Mouse (Mus musculus) cerebellum, adult 18-20 months (tissue): ENCODE measurements at regions not wholly inside any gene's neighbourhood (a gene's known extent, or its start where the extent isn't known, plus 50 kb on each side); places are given as distances from the start of the nearest gene placed in this dataset.
"Not testable (repeated sequence)": the region's sequence is repeated elsewhere in the genome, so short reads cannot be mapped to it uniquely, and the experiment has no call there.

Source experiments
- DNase-seq, 2 experiments: peaks; one replicate each; pipeline ENCODE4 v3.0.0; 2021

- no peak for DNase-seq
These were observed 50.7 kb upstream of the Jade1 start for GRCm38 (mm10) chr3:41504867-41505266.

GRCm38 (mm10) chr3:41502161-41502560 lies 53.4 kb upstream of the Jade1 start:
- no peak for DNase-seq

- not testable (repeated sequence) for DNase-seq
These were observed 53.9 kb upstream of the Jade1 start for GRCm38 (mm10) chr3:41501639-41502038.

GRCm38 (mm10) chr3:41501124-41501523 lies 54.4 kb upstream of the Jade1 start:
- DNase-seq = no peak

- no peak for DNase-seq
These were observed 55.9 kb upstream of the Jade1 start for GRCm38 (mm10) chr3:41499680-41500079.

- no peak for DNase-seq
These were observed 56.7 kb upstream of the Jade1 start for GRCm38 (mm10) chr3:41498791-41499190.

- DNase-seq = no peak
These were observed 57.8 kb upstream of the Jade1 start for GRCm38 (mm10) chr3:41497771-41498170.

GRCm38 (mm10) chr3:41496931-41497710 lies 58.4 kb upstream of the Jade1 start:
- no peak for DNase-seq

- no peak for DNase-seq
These were observed 59.6 kb upstream of the Jade1 start for GRCm38 (mm10) chr3:41495893-41496292.

GRCm38 (mm10) chr3:41495097-41495496 lies 60.4 kb upstream of the Jade1 start:
- DNase-seq = no peak

GRCm38 (mm10) chr3:41493472-41493871 lies 62.1 kb upstream of the Jade1 start:
- no peak for DNase-seq

GRCm38 (mm10) chr3:41492727-41493392 lies 62.7 kb upstream of the Jade1 start:
- DNase-seq = no peak

- peak in 1 of 2 experiments; percentile 4 for DNase-seq
These were observed 63.4 kb upstream of the Jade1 start for GRCm38 (mm10) chr3:41492031-41492726.

GRCm38 (mm10) chr3:41491185-41491584 lies 64.3 kb upstream of the Jade1 start:
- no peak for DNase-seq

GRCm38 (mm10) chr3:41489998-41490397 lies 65.5 kb upstream of the Jade1 start:
- no peak for DNase-seq

- DNase-seq = no peak
These were observed 66.0 kb upstream of the Jade1 start for GRCm38 (mm10) chr3:41489571-41489970.

- no peak for DNase-seq
These were observed 67.2 kb upstream of the Jade1 start for GRCm38 (mm10) chr3:41488229-41488774.

GRCm38 (mm10) chr3:41484920-41485319 lies 70.6 kb upstream of the Jade1 start:
- DNase-seq = no peak

GRCm38 (mm10) chr3:41483582-41483981 lies 71.9 kb upstream of the Jade1 start:
- DNase-seq = no peak

- no peak for DNase-seq
These were observed 72.5 kb upstream of the Jade1 start for GRCm38 (mm10) chr3:41482881-41483494.

- no peak for DNase-seq
These were observed 75.3 kb upstream of the Jade1 start for GRCm38 (mm10) chr3:41480186-41480585.

GRCm38 (mm10) chr3:41478971-41479370 lies 76.6 kb upstream of the Jade1 start:
- DNase-seq = no peak

- DNase-seq = no peak
These were observed 79.0 kb upstream of the Jade1 start for GRCm38 (mm10) chr3:41476516-41476915.
